Mouse (Mus musculus) cerebellum, adult 9-10 months (tissue): Measurements from ENCODE around the gene Cycs.

Source experiments
- DNase-seq: peaks from one replicate; pipeline ENCODE4 v3.0.0; 2022

Gene Cycs

DNA sequence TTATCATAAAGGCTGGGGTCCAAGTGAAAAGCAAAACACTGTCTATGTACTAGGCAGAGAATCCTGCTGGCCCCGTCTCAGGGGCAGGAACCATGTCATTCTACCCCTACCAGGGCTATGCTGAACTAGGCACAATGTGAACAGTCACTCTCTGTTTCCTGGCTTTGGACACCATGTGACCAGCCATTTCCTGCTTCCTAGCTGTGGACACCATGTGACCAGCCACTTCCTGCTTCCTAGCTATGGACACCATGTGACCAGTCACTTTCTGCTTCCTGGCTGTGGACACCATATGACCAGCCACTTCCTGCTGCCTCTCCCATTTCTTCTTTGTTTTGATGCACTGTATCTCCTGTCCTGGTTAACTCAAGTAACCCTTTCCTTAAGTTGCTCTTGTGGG, 23.8 kb downstream of the Cycs start:
- DNase-seq: no peak

DNA sequence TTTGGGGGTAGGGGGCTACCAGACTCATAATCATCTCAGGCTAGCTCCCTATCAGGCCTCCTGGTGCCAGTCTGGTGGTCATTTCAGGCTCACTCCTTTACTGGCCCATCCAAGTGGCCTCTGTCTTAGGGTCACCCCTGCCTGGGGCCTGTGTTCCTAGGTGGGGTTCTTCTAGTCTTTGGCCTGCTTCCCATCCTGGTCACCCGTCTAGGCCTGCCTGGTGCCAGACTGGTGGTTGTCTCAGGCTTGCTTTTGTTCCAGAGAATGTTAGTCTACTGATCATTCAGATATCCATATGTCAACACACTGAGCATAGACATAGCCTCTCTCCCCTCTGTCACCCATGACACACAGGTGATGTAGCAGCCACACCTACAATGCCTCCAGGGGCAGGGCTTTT, 26.7 kb downstream of the Cycs start:
- DNase-seq: no peak

GRCm38 (mm10) chr6:50536461-50536892, 29.9 kb downstream of the Cycs start:
- peak; percentile 69 for DNase-seq

DNA sequence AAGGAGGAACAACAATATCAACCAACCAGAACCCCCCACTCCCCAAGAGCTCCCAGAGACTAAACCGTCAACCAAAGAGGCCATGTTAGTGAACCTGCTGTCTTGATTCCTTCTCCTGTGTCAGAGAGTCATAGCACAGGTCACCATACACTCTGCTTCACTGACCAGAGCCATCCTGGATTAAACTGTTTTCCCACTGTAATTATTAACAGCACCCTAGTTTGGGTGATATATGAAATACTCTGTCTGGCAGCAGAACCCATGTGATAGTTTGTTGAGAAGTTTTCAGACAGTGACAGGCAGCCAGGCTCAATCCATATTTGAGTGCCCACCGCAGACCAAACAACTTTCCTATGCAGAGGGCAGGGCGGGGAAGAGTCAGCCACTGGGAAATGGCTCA, 31.0 kb downstream of the Cycs start:
- no peak for DNase-seq

- no peak for DNase-seq
Measured at GRCm38 (mm10) chr6:50531920-50532319, 34.4 kb downstream of the Cycs start.

- no peak for DNase-seq
Measured at GRCm38 (mm10) chr6:50531003-50531402, 35.3 kb downstream of the Cycs start.

- DNase-seq: no peak
Measured at GRCm38 (mm10) chr6:50529194-50529593, 37.1 kb downstream of the Cycs start.

DNA sequence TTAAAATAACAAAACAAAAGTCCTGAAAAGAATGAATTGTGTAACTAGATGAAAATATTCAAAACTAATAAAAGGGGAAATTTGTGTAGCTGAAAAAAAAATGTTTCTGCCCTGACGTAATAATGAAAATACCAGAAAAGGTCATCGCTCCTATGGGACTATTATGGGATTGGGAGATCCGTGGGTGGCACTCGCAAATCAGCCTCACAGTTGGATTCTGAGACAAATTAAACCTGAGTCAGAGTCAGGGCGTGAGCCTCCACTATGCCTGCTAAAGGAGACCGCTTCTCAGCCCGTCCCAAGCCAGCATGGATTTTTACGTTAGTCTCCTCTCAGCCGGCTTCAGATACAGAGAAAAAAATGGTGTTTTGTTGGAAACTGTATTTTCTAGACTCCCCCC, 38.9 kb downstream of the Cycs start:
- DNase-seq: no peak

DNA sequence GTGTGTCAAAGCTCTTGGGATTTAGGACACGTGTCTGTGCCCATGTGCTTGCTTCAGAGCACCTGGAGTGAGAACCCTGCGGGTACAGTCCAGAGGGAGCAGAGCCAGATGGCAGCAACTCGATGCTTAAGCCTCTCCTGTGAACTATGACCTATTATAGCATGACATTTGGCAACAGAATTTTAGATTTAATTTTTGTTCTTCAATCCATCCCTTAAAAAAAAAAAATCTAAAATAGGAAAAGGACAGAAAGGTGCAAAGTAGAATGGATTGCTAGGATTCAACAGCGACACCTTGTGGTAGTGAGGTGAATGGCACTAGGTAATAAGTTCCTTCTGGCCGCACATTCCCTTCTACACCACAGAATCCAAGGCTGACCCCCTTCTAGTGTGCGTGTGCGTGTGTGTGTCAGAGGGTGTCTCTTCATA, 39.7 kb downstream of the Cycs start:
- peak; percentile 75 for DNase-seq

- no peak for DNase-seq
Measured at GRCm38 (mm10) chr6:50525846-50526245, 40.5 kb downstream of the Cycs start.

DNA sequence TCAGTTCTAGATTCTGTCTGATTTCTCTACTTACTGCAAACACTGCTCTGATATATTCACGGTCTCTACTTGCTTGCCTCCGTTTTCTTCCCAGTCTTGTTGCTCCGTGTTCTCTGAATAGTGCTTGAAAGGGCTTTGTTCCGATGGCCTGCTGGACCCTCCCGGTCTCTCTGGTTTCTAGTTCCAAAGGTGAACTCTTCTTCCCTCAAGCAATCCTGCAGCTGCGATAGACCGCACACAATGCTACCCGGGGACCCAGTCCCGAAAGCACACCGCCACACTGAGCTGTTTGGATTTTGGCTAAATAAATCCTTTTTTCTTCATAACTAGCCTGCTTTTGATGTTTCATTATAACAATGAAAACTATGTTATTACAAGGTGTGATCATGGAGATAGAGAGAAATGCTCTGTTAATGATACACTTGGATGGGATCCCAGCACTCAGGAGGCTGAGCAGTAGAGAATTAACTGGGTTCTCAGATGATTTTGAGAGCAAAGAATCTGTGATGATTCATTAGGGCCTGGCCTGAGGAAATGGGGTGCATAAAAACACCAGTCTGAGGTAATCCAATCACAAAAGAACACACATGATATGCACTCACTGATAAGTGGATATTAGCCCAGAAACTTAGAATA, 42.0 kb downstream of the Cycs start:
- DNase-seq: no peak

DNA sequence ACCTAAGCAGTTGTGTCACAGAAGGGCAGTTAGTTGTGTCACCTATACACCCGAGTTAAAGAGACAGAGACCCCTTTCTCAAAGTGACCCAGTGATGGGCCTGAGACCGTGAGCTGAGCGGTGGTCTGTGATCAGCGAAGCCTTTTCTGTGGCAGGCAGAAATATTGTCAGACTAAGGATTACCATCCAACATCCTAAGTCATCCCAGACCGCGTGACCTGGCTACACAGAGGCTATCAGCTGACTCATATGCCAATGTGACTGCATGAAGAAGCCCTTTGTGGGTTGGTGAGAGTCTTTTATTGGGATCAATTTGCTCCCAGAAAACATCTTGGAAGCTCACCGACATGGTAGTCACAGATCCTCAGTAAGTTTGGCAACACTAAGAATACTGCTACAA, 43.6 kb downstream of the Cycs start:
- no peak for DNase-seq

DNA sequence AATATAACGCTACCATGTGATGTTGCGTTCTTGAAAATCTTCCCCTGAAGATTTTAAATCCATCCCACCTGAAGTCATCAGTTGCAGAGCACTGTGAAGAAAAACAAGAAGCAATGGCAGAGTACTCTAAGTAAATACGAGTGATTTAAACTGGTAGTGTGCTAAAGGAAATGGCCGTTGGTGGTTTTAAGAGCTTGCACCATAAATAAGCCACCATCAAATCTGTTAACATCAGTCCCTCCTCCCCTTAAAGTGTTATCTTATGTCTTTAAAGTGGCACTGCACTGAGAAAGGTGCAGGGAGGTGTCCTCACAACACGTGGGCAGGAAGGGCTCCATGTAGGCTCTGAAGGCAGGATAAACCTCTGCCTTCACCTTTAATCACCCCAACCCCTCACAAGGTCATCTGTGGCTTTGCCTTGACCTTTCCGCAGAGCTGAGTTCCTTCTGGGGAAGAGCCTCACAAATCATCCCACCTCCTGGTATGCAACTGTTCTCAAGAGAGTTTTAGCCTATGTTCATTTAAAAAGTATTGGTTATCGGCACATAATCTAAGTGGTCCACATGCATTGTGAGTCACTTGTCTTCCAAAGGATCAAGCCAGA, 44.7 kb downstream of the Cycs start:
- no peak for DNase-seq

DNA sequence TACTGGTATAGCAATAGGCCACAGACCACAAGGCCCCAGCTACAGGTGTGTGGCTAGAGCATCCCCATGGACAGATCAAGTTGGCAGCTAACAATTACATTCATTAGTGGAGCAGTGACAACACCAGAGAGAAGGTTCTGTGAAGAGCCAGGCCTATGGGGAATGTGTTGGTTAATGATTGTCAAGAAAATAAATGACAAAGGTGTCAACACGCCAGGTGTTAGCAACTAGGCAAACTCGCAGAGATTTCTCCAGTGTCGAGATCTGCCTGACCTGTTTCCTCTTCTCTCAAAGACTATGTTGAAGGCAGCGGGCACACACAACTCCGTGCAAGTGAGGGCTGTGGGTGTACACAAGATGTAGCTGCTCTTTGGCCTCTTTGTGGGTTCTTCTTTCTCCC, 46.2 kb downstream of the Cycs start:
- DNase-seq: no peak

- DNase-seq: no peak
Measured at GRCm38 (mm10) chr6:50518371-50518770, 48.0 kb downstream of the Cycs start.
